ENCODE assay signal across 26 mouse cellular contexts in the genomic region with DNA sequence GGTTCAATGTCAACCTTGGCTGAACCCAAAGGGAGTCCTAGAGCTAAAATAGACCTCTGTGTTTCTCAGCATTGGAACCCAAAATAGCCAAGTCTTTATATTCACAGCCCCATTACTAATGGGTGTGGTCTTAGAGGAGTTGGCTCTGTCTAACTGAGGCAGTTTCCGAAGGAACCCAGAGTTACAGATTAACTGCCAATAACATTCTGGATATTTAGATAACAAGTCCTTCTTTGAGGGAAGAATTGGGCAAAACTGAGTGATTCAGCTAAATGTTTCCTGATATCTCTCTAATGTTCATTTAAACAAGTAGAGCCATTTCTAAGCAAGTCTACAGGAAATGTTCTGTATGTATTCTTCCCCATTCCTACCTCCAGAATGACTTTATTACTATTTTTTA.
DNase-seq lines count a peak whose midpoint lies in the region; ATAC-seq and TF ChIP-seq lines count a peak whose summit lies in the region.
"Had no signal": no experiment of that assay in that cellular context is flagged by ENCODE, and none has a peak within 500 bp of the region (broad histone marks: within the 10 kb centered on the region; RNA-seq: fewer than 3 reads in every experiment).

No protein-coding gene starts in this region.

- WGBS in liver, postnatal 0 days (ENCODE audit: insufficient replicate concordance), result 59% methylated on average over 1 of the region's 1 CpGs

- H3K4me1 ChIP-seq in MEL (ENCODE audit: control insufficient read depth in 1 of 2, insufficient read depth in 2 of 2, low read length in 2 of 2), result peaks cover 3 to 10% of the 10 kb centered on the region in 2 experiments; a peak in 3 of 4 replicates
- H3K4me1 ChIP-seq in liver, postnatal 0 days (ENCODE audit: insufficient read depth), result no peaks in the 10 kb centered on the region
- H3K4me1 ChIP-seq: forebrain, embryonic 13.5 days had no signal

- peak; percentile 66 for DNase-seq in MEL (ENCODE audit: low read depth, low spot score)
- DNase-seq in MEL-GATA-1-ER (ENCODE audit: extremely low read depth, low read depth), result peak; percentile 2
- no peak for DNase-seq in liver, postnatal 0 days
- DNase-seq in spleen, postnatal 36 days (ENCODE audit: low spot score in 2 of 2), result no peak
- DNase-seq in urinary bladder, postnatal 25 days (ENCODE audit: low spot score), result no peak
- no peak for DNase-seq in thymus, postnatal 4 days
- DNase-seq: adrenal gland, adult 2 months; adrenal gland, postnatal 14 days; cerebellum, adult 11-12 months; cerebellum, adult 8-10 months; cerebellum, postnatal 10 days; cerebellum, postnatal 36 days; gastrocnemius, postnatal 10 days; gastrocnemius, postnatal 36 days; heart, adult 2 months; heart, postnatal 14 days; heart, postnatal 4 days had no signal

- TF ChIP-seq CTCF in MEL (IDR thresholded peaks at IDR 0.05 in 2 of 3, conservative IDR thresholded peaks at IDR 0.05 in 1 of 3; ENCODE audit: control insufficient read depth in 1 of 3, insufficient read depth in 1 of 3, low read depth in 2 of 3, low read length in 3 of 3, poor library complexity in 1 of 3, severe bottlenecking in 1 of 3), result no peak
- no peak for TF ChIP-seq CTCF in liver, postnatal 0 days (IDR thresholded peaks at IDR 0.05; ENCODE audit: low read depth)

- TF ChIP-seq RAD21 in MEL (IDR thresholded peaks at IDR 0.05; ENCODE audit: low read depth, low read length), result no peak

- no peaks in the 10 kb centered on the region for H3K9me3 ChIP-seq in MEL (replicated peaks; ENCODE audit: insufficient read depth, low read length)
- H3K9me3 ChIP-seq in liver, postnatal 0 days (ENCODE audit: low read length), result no peaks in the 10 kb centered on the region
- H3K9me3 ChIP-seq: forebrain, embryonic 10.5 days; forebrain, embryonic 13.5 days; heart, embryonic 10.5 days; heart, embryonic 13.5 days had no signal

- ATAC-seq in liver, postnatal 0 days, result no peak
- ATAC-seq: CD4-positive, CD25-positive, alpha-beta regulatory T cell, adult 4 months; forebrain, embryonic 13.5 days; forebrain, embryonic 16.5 days; hindbrain, postnatal 0 days; Patski had no signal

- H3K4me3 ChIP-seq in MEL (ENCODE audit: control insufficient read depth in 1 of 2, insufficient read depth in 1 of 2, low read depth in 2 of 2, low read length in 2 of 2), result no peak overlapping the region
- H3K4me3 ChIP-seq in liver, postnatal 0 days (ENCODE audit: low read depth, low read length), result no peak overlapping the region
- H3K4me3 ChIP-seq: forebrain, embryonic 10.5 days; forebrain, embryonic 13.5 days; heart, adult 2 months; heart, embryonic 10.5 days; heart, embryonic 13.5 days had no signal

- no peak overlapping the region for H3K27ac ChIP-seq in MEL (ENCODE audit: control insufficient read depth, low read depth, low read length)
- no peak overlapping the region for H3K27ac ChIP-seq in liver, postnatal 0 days (ENCODE audit: low read depth)
- H3K27ac ChIP-seq: forebrain, embryonic 10.5 days; forebrain, embryonic 13.5 days; heart, adult 2 months; heart, embryonic 10.5 days; heart, embryonic 13.5 days; hindbrain, embryonic 14.5 days; hindbrain, postnatal 0 days had no signal

- H3K79me2 ChIP-seq in MEL (ENCODE audit: control insufficient read depth, insufficient read depth, low read length, poor library complexity), result no peaks in the 10 kb centered on the region

- no peak for TF ChIP-seq POLR2A in MEL (IDR thresholded peaks at IDR 0.05; ENCODE audit: control insufficient read depth in 1 of 2, insufficient read depth in 1 of 2, low read depth in 1 of 2, low read length in 2 of 2, poor library complexity in 1 of 2)

- no peak overlapping the region for H3K4me2 ChIP-seq in liver, postnatal 0 days (ENCODE audit: low read depth, low read length)
- H3K4me2 ChIP-seq: forebrain, embryonic 13.5 days; heart, embryonic 13.5 days; hindbrain, embryonic 14.5 days had no signal

- H3K36me3 ChIP-seq in MEL (ENCODE audit: control insufficient read depth in 1 of 2, insufficient read depth in 2 of 2, low read length in 2 of 2), result peaks cover 0 to 8% of the 10 kb centered on the region in 2 experiments; a peak in 2 of 4 replicates
- H3K36me3 ChIP-seq in liver, postnatal 0 days (replicated peaks; ENCODE audit: insufficient read depth, low read length), result no peaks in the 10 kb centered on the region
- H3K36me3 ChIP-seq: forebrain, embryonic 10.5 days; heart, embryonic 10.5 days; heart, embryonic 13.5 days had no signal

- TF ChIP-seq EP300 in MEL (IDR thresholded peaks at IDR 0.05; ENCODE audit: low read depth in 1 of 2, low read length in 2 of 2), result peak; percentile 73 to 77; a peak in 3 of 4 replicates
- TF ChIP-seq EP300 in liver, postnatal 0 days (IDR thresholded peaks at IDR 0.05; ENCODE audit: low read depth), result 0 out of 2 replicates have a peak, but pooled peaks have one; percentile 16

- H3K9ac ChIP-seq in MEL (ENCODE audit: control insufficient read depth, low read depth, low read length, poor library complexity, severe bottlenecking), result no peak overlapping the region
- no peak overlapping the region for H3K9ac ChIP-seq in liver, postnatal 0 days (replicated peaks)
- H3K9ac ChIP-seq: forebrain, embryonic 13.5 days; heart, embryonic 13.5 days; hindbrain, embryonic 14.5 days had no signal

- no peaks in the 10 kb centered on the region for H3K27me3 ChIP-seq in MEL (ENCODE audit: control insufficient read depth in 1 of 2, insufficient read depth in 2 of 2, low read length in 2 of 2)
- H3K27me3 ChIP-seq in liver, postnatal 0 days (ENCODE audit: insufficient read depth, low read length), result no peaks in the 10 kb centered on the region
- H3K27me3 ChIP-seq: forebrain, embryonic 13.5 days; heart, embryonic 13.5 days; Patski had no signal

TF ChIP-seq in MEL, 35 proteins besides CTCF, POLR2A, EP300 and RAD21:
- TF ChIP-seq TCF12 (IDR thresholded peaks at IDR 0.05; ENCODE audit: low read depth, low read length) (peak; percentile 34; the same call in 1 of the 2 replicates), E2F4 (IDR thresholded peaks at IDR 0.05; ENCODE audit: borderline replicate concordance, low read depth, low read length) (no peak), GATA1 (IDR thresholded peaks at IDR 0.05; ENCODE audit: low read depth, low read length) (peak; percentile 64), UBTF (IDR thresholded peaks at IDR 0.05; ENCODE audit: borderline replicate concordance, insufficient read depth, low read depth, low read length) (no peak)

Comparison
In these comparisons a context has a peak if more than half of its experiments do, and no peak if none do; other contexts are left out.
1. DNase-seq: peak in MEL (single experiment) and MEL-GATA-1-ER (single experiment); none in liver, postnatal 0 days (single experiment), spleen, postnatal 36 days (0 of 2), urinary bladder, postnatal 25 days (single experiment) and thymus, postnatal 4 days (single experiment).